Mouse (Mus musculus): ENCODE data around the gene Gm28035.

Gene Gm28035

DNA sequence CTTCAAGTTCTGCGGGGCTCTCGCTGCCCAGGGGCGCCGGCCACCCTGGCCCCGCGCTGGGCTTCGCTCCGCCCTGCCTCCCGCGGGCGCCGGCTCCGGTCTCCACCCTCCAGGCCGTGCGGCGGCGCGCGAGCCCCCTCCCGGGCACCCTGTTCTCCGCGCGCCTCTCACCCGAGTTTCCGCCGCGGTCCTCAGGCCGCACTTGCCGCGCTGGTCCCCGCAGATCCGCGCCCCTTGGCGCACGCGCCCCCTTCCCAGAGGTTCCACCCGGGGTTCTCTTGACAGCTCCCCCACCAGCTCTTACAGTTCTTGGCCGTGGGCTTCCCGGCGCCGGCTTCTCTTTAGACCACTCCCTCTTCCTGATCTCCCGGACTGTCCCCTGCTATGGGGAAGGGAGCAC lies 2.5 kb upstream of the Gm28035 start:
- in situ Hi-C loops (cut with MboI; ENCODE audit: low sequenced_read_pairs): no loop called here

- in situ Hi-C loops (cut with MboI; ENCODE audit: low sequenced_read_pairs): no loop called here
Measured at GRCm38 (mm10) chr2:30238906-30239465, 1.4 kb upstream of the Gm28035 start.

DNA sequence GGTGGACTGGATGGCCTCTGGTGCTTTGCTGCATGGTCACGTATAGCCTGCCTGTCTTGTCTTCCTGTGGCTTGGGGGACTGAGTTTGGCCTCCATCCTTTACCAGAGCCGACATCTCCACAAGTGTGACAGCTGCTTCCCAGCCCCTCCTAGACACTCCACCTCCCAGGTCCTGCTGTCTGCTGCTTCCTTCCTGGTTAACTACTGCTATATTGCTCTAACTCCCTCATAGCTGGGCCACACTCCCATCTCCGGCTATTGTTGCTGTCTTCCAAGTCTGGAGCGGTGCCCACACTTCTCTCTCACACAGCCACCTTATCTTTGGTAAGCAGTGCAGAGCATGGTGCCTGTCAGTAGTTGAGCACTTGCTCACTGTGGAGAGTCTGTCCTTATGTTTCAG lies 590 bp upstream of the Gm28035 start:
- in situ Hi-C loops (cut with MboI; ENCODE audit: low sequenced_read_pairs): no loop called here

DNA sequence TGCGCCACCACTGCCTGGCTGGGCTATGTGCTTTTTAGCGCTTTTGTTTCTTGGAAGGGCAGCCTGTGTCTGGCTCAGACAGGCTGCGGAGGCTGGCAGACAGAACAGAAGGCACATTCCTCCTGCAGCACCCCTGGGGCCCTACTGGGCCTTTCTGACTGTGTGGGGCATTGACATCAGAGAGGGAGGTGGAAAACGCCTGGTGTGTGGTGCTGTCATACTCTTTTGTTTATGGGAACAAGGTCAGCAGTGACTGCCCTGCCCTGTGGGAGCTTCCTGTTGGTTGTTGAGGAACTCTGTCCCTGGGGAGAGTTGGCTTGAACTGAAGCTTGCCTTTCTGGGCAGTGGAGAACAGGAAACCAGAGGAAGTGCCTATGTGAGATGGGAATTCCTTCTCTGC lies 2.1 kb downstream of the Gm28035 start:
- in situ Hi-C loops (cut with MboI; ENCODE audit: low sequenced_read_pairs): no loop called here

DNA sequence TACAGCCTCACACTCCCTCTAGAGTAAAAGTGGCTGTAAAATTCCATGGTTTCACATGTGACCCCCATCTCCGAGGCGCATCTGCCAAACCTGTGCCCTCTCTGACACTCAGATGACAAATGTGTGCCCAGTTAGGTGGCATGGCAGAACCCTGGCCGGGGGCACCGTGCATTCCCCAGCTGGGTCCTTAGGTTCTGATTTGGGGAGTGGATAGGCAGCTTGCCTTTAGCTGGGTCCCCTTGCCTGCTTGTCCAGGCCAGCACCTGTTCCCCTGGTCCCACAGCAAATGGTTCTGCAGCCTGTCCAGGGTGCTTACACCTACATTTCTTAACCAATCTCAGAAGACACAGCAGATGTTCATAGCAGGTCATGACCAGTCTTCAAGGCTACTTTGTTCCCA lies 3.0 kb downstream of the Gm28035 start:
- in situ Hi-C loops (cut with MboI; ENCODE audit: low sequenced_read_pairs): no loop called here

DNA sequence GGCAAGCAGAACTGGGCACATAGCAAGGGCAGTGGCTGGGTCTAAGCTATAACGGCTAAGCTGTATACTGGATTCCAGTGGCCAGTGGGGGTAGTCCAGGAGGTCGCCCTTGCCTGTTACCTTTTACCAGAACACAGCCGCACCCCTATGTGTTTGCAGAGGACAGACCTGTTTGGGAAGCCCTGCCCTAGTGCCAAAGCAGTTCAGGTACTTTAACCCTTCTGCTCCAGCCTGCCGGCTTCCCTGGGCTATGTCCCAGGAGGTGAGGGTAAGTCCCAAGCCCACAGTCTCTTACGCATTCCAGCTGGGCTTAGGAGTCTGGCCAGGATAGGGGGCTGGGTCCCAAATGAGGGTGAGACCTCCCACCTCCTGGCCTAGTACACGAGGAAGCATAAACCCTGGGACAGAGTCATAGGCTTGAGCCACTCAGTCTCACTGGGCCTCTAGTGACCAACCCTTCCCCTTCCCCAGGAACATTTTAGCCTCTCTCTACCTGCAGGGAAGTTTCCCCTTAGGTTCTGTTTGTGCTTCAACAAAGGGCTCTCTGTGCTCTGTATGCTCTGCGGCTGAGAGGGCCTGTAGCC lies 4.3 kb downstream of the Gm28035 start:
- in situ Hi-C loops (cut with MboI; ENCODE audit: low sequenced_read_pairs): no loop called here

DNA sequence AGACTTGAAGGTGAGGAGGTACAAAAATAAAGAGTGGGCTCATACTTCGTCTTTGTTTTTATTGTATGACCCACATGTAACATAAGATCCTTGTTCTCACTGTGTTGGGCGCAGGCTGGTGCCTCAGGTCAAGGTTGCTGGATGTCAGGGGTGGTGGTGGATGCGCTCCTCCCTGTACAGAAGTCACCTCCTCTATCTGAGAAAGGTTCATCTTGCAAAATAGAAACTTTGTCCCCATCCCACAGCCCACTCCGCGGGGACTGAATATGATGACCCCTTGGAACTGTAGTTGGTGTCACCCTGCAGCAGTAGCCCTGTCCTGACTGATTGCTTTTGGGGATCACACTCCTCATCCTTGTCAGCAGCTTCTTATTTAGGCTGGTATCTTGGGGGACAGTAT lies 6.7 kb downstream of the Gm28035 start:
- in situ Hi-C loops (cut with MboI; ENCODE audit: low sequenced_read_pairs): no loop called here

DNA sequence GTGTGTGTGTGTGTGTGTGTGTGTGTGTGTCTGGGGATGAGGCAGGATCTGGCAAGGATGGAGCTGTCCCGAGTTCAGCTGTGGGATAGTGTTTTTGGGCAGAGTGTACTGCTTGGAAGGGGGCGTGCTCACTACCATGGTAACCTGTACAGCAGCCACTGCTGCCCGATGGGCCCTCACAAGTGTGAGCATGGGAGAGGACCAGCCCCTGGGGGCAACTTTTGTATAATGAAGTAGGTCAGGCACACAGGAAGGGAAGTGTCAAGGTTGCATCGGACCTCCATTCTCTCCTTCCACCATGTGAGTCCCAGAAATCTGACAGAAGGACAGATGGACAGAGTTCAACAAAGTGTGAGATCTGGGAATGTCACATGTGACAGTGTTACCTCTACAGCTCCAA lies 7.3 kb downstream of the Gm28035 start:
- in situ Hi-C loops (cut with MboI; ENCODE audit: low sequenced_read_pairs): no loop called here

GRCm38 (mm10) chr2:30249182-30249581 lies 8.8 kb downstream of the Gm28035 start:
- in situ Hi-C loops (cut with MboI; ENCODE audit: low sequenced_read_pairs): no loop called here

DNA sequence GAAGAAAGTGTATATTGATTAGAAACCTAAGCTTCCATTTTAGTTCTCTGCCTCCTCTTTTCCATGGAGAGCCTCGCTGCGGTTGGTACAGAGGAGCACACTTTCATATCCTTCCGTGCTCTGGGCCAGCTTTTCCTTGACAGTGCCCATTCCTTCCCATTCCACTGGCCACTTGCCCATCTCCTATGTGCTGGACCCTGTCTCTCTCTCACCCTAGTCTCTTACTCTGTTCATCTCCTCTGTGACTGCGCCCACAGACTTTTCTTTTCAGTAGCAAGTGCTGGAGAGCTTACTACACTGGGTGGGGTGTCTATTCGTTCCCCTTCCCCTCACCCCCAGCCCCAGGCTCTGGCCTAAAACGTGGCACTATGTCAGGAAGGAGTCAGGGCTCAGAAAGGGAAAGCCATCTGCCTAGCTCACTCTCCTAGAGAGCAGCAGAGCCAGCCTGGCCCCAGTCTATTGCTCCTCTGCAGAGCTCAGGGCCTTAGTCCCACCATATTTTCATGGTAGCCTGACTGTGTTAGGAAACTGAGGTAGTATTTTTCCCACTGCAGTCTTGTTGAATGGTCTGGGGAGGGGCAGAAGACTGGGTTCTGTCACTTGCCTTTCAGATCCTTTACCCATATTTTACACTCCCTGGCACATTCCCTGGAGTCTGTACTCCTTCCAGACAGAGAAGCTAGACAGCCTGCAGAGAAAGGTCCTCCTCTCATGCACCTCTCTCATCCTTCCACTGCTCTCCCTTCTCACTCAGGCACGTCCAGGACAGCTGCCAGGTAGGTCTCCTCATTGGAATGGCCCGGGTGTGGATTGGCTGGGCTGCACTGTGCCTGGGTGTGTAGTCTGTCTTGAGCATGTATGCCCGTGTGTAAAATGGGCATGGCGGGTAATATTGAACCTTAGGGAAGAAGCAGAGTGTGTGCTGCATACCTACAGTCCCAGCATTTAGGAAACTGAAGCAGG lies 10.1 kb downstream of the Gm28035 start:
- in situ Hi-C loops (cut with MboI; ENCODE audit: low sequenced_read_pairs): no loop called here

- in situ Hi-C loops (cut with MboI; ENCODE audit: low sequenced_read_pairs): no loop called here
Measured at GRCm38 (mm10) chr2:30251417-30252104, 11.2 kb downstream of the Gm28035 start.

GRCm38 (mm10) chr2:30252521-30252920 lies 12.2 kb downstream of the Gm28035 start:
- in situ Hi-C loops (cut with MboI; ENCODE audit: low sequenced_read_pairs): no loop called here

- in situ Hi-C loops (cut with MboI; ENCODE audit: low sequenced_read_pairs): no loop called here
Measured at GRCm38 (mm10) chr2:30253809-30254208, 13.4 kb downstream of the Gm28035 start.

GRCm38 (mm10) chr2:30255631-30256395 lies 15.4 kb downstream of the Gm28035 start:
- in situ Hi-C loops (cut with MboI; ENCODE audit: low sequenced_read_pairs): no loop called here

- in situ Hi-C loops (cut with MboI; ENCODE audit: low sequenced_read_pairs): no loop called here
Measured at GRCm38 (mm10) chr2:30256616-30257350, 16.4 kb downstream of the Gm28035 start.

DNA sequence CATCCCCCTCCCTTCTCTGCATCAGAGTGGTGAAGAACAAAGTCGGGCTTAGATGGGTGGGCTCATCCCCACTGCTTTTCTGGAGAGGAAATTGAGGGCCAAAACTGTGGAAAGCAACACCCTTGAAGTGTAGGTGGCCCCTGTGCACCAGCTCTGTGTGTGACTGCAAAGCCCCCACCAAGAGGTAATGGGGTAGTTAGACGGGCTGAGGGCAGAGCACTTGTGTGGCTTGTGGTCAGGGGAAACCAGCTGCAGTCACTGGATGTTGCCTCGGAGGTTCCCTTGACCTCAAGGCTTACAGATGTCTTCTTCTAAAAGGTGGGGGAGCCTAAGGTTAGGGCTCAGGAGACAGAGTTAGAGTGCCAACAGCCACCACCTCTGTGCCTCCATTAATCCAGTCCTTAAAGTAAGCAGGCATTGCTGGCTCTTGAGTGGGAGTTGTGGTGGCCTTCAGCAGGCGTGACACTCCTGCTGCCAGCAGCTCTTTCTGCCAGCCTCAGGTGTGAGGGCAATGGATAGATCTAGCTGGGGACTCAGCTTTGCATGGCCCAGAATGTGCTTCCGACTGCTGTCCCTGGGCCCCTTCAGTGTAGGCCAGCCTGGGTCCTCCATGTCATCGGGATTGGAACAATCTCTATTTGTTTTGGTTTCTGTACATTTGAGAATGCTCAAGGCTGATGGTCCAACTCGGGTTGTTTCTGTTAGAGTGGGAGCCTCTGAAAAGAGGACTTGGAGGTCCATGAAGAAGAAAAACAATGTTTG lies 17.5 kb downstream of the Gm28035 start:
- in situ Hi-C loops (cut with MboI; ENCODE audit: low sequenced_read_pairs): no loop called here

- in situ Hi-C loops (cut with MboI; ENCODE audit: low sequenced_read_pairs): no loop called here
Measured at GRCm38 (mm10) chr2:30258600-30258999, 18.2 kb downstream of the Gm28035 start.

DNA sequence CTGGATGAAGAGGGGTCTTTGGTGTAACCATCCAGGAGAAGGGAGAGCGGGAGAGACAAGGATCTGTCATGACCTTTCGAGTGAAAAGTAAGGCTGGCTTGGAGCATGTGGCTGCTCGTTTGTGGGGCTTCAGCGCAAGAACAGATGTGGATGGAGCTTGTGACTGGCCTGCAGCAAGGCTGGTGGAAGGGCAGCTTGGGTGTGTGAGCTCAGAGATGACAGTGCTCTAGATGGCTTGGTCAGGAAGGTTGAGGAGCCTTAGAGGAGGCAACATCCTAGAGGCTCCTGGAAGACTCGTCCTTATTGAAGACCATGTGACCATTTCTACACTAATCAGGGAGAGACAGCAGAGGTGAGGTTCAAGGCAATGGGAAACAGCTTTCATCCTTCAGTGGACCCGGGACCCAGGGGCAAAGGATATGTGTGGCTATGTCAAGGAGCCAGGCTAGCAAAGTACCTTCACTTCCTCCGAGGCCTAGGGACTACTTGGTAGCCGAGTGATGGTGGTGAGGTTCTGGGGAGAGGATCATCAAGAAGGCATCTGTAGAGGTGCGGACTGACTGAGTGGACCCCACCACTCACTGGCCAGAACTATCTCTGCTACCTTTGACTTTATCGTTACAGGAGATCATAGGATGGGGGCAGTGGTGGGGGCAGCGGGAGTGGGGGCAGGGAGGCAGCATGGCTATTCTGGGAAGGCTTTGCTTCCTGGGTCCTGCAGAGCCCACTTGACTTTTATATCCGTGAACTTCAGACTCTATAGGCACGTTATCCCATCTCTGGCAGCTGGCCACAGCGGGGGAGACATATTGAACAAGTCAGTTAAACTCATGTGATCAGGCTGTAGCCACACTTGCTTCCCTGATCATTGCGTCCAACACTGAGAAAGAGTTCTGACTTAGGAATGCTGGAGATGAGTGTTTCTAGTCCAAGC lies 19.0 kb downstream of the Gm28035 start:
- in situ Hi-C loops (cut with MboI; ENCODE audit: low sequenced_read_pairs): no loop called here

Data from CH12F3 (cell line).